Mouse (Mus musculus) urinary bladder, postnatal 25 days (tissue): ENCODE results near the gene Pabpc4l.
"Not testable (repeated sequence)": the region's sequence is repeated elsewhere in the genome, so short reads cannot be mapped to it uniquely, and the experiment has no call there.

Source experiments
- DNase-seq: peaks from one replicate; pipeline ENCODE4 v3.0.0; 2022; ENCODE audit warnings: low spot score

The Pabpc4l gene

DNA sequence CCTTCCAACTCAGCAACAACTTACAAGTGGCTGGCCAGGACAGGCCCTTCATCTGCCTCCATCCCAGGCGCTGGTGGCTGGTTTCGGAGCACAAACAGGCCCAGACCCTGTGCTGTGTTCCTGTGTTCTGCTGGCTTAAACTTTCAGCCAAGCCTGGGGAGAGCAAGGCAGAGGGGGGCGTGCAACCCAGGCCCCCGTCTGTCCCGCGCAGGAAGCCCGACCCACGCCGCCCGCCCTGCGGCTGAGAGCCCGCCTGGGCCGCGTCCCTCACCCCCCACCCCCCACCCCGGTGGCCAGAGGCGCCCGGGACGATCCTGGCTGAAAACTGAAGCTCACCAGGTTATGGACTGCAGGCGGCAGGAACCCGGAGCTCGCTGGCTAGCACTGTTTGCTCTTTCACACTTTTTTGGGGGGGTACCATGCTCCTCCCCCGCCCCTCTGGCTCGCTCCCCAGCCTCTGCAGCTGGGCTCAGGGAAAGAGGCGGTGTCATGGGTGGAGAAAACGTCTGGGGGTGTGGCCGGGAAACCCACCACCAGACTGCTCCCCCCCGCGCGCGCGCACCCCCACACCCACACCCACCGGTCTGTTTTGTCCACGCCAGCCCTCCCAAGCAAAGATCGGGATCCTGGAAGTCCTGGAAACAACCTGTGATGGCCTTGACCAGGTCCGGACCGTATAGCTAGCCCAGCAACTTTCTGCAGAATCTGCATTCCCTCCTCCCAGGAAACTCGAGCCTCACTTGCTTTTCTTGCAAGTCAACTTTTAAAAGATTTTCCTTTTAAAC lies at the start of gene Pabpc4l:
TSS of gene Pabpc4l (minus strand) at position 739 of the 785 bp plus-strand sequence.
- DNase-seq: peak; percentile 15

DNA sequence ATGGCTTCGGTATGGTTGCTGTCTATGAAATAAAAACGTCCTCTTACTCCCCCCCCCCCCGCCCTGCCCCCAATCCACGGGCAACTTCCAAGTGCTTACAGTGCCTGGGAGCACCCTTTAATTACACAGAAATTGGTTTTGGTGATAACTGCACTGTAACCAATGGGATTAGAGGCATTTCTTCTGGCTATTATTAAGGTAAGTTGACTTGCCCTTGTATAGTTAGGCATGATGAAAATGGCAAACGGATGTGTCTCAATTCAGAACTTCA lies 42.9 kb upstream of the Pabpc4l start:
- DNase-seq: no peak

DNA sequence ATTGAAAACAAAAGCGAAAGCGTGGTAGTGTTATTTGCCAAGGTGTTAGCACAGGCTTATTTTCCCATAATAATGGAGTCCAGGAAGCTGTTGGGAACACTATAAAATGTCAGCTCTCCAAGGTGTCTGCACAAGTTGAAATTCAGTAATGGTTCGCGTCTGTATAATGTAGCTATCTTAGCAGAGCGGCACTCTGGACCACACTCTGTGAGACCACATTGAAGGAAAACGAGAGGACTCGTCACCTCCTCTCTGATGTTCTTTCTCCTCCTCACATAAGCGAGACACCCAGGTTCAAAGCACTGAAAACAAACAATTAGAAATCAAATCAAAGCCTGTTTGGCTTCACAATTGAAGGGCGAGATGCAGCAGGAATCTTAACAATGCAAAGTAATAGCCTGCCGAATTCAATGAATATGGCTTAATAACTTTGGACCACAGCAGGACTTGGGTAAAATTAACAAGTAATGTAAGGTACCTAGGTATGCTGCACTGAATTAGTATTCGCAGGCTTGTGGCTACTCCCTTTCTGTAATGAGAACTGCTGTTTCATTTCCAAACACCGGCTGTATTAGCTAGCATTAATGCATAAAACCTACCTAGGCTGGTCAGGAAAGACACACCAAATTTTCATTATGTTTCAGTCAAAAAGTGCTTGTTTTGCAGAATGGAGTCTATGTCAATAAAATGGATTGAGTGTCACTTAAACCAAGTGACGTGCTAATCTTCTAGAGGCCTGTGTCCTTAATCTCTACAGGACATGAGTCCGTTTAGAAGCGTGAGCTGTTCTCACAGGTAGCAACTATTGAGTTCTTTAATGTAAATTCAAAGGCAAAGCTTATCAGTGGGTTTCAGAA lies 42.3 kb upstream of the Pabpc4l start:
- no peak for DNase-seq

GRCm38 (mm10) chr3:46486091-46486490 lies 38.1 kb upstream of the Pabpc4l start:
- not testable (repeated sequence) for DNase-seq

DNA sequence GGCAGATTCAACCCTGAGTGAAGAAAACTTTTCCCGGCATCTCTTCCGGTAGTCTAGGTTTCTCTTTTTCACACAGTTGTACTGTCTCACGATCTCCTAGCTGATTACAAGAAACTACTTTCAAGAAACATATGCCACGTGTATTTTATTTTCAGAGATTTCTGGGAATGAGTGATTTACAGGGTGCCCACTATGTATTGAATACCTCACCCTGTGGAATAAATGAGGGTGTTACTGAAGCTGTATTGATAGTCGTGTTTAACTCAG lies 180 bp upstream of the Pabpc4l start:
- DNase-seq: no peak

GRCm38 (mm10) chr3:46431416-46431815 lies 16.6 kb downstream of the Pabpc4l start:
- no peak for DNase-seq
